7 mouse cellular contexts compared by ENCODE assay signal in the genomic region with DNA sequence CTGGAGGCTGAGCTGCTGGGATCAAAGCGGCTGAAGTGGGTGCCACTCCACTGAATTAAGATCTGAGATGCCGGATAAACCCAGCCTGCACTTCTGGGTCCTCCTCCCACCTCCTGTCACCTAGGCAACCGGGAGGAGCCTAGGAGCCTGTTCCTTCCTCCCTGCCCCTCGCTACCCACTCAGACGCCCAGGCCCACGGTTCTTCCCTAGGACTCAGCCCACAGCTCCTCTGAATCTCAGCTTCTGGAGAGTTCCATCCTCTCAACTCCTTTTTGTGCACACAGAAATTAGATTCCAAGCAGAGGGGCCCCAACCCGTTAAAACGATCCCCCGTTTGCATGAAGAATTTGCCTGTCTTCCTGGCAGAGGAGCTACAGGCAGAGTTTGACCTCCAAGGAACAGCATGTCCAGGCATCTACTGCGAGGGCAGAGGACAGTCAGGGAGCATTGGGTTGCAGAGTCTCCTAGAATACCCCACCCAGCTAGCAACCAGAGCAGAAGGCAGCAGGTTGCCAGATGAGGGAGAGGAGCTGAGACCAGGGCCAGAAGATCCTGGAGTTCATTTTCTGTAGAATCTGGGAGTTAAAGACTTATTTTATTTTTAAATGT.
DNase-seq lines count a peak whose midpoint lies in the region; ATAC-seq and TF ChIP-seq lines count a peak whose summit lies in the region.

No protein-coding gene starts in this region.

- intact Hi-C loops in left cerebral cortex, postnatal 36 days (cut with DNase I), result loop anchor here (1.0 to 5.0 kb wide), 2 partner anchors 33 to 63 kb away; no protein-coding TSS in a partner anchor

- H3K9me3 ChIP-seq in embryonic facial prominence, embryonic 15.5 days (replicated peaks), result no peaks in the 10 kb centered on the region
- H3K9me3 ChIP-seq in midbrain, embryonic 15.5 days, result 0 out of 2 replicates have a peak, but pooled peaks cover 8% of the 10 kb centered on the region
- H3K9me3 ChIP-seq in stomach, embryonic 15.5 days, result no peaks in the 10 kb centered on the region

- peak; percentile 73; the same call in 1 of the 2 replicates for ATAC-seq in embryonic facial prominence, embryonic 15.5 days (ENCODE audit: insufficient number of reproducible peaks, low FRiP score, low TSS enrichment, low read depth)
- peak; percentile 90 for ATAC-seq in midbrain, embryonic 15.5 days (replicated peaks)
- peak; percentile 87 for ATAC-seq in stomach, embryonic 15.5 days (ENCODE audit: insufficient read depth, low FRiP score, low read depth)

- no peak for TF ChIP-seq POLR2A in kidney, adult 2 months (IDR thresholded peaks at IDR 0.05; ENCODE audit: low read depth, low read length)

- H3K4me2 ChIP-seq in embryonic facial prominence, embryonic 15.5 days (replicated peaks), result peak overlapping the region; percentile 38
- peak overlapping the region; percentile 45 for H3K4me2 ChIP-seq in midbrain, embryonic 15.5 days
- peak overlapping the region; percentile 51 for H3K4me2 ChIP-seq in stomach, embryonic 15.5 days

- H3K4me1 ChIP-seq in brown adipose tissue, adult 24 weeks (ENCODE audit: control insufficient read depth, insufficient read depth, insufficient read length, low read length), result no peaks in the 10 kb centered on the region
- H3K4me1 ChIP-seq in embryonic facial prominence, embryonic 15.5 days, result peaks cover 14% of the 10 kb centered on the region
- peaks cover 11% of the 10 kb centered on the region; the same call in 1 of the 2 replicates for H3K4me1 ChIP-seq in kidney, adult 2 months (ENCODE audit: control insufficient read depth, insufficient read depth, low read length)
- peaks cover 15% of the 10 kb centered on the region for H3K4me1 ChIP-seq in midbrain, embryonic 15.5 days
- peaks cover 12% of the 10 kb centered on the region for H3K4me1 ChIP-seq in stomach, embryonic 15.5 days

- H3K36me3 ChIP-seq in embryonic facial prominence, embryonic 15.5 days, result no peaks in the 10 kb centered on the region
- H3K36me3 ChIP-seq in kidney, adult 2 months (ENCODE audit: control insufficient read depth, insufficient read depth, low read length), result no peaks in the 10 kb centered on the region
- no peaks in the 10 kb centered on the region for H3K36me3 ChIP-seq in midbrain, embryonic 15.5 days (replicated peaks)
- no peaks in the 10 kb centered on the region for H3K36me3 ChIP-seq in stomach, embryonic 15.5 days

- H3K27me3 ChIP-seq in embryonic facial prominence, embryonic 15.5 days, result no peaks in the 10 kb centered on the region
- no peaks in the 10 kb centered on the region for H3K27me3 ChIP-seq in kidney, adult 2 months (replicated peaks; ENCODE audit: control insufficient read depth, insufficient read depth, low read length)
- peaks cover 4% of the 10 kb centered on the region; the same call in 1 of the 2 replicates for H3K27me3 ChIP-seq in midbrain, embryonic 15.5 days (replicated peaks)
- H3K27me3 ChIP-seq in stomach, embryonic 15.5 days (replicated peaks), result no peaks in the 10 kb centered on the region

- TF ChIP-seq CTCF in kidney, adult 2 months (conservative IDR thresholded peaks at IDR 0.05; ENCODE audit: insufficient read depth, insufficient read length, low read depth, low read length), result no peak

- H3K9ac ChIP-seq in embryonic facial prominence, embryonic 15.5 days, result no peak overlapping the region
- no peak overlapping the region; the same call in 1 of the 2 replicates for H3K9ac ChIP-seq in midbrain, embryonic 15.5 days
- no peak overlapping the region for H3K9ac ChIP-seq in stomach, embryonic 15.5 days

- WGBS in embryonic facial prominence, embryonic 15.5 days, result 3% methylated on average over 10 of the region's 10 CpGs
- 4% methylated on average over 10 of the region's 10 CpGs for WGBS in kidney, adult 2 months
- WGBS in midbrain, embryonic 15.5 days, result under 1% methylated on average over 10 of the region's 10 CpGs
- WGBS in stomach, embryonic 15.5 days, result 4% methylated on average over 10 of the region's 10 CpGs

- 0 out of 2 replicates have a peak overlapping the region, but pooled peaks have one; percentile 11 for H3K4me3 ChIP-seq in brown adipose tissue, adult 24 weeks (ENCODE audit: insufficient read depth, low read depth, low read length)
- H3K4me3 ChIP-seq in embryonic facial prominence, embryonic 15.5 days (replicated peaks), result peak overlapping the region; percentile 19
- 0 out of 2 replicates have a peak overlapping the region, but pooled peaks have one; percentile 1 for H3K4me3 ChIP-seq in kidney, adult 2 months (ENCODE audit: insufficient read depth, low read depth, low read length)
- peak overlapping the region; percentile 4; the same call in 1 of the 2 replicates for H3K4me3 ChIP-seq in midbrain, embryonic 15.5 days
- peak overlapping the region; percentile 20 for H3K4me3 ChIP-seq in stomach, embryonic 15.5 days (replicated peaks)

- peak; percentile 38 to 65 for DNase-seq in heart, adult 9 months (ENCODE audit: low spot score in 2 of 2)
- peak; percentile 79 for DNase-seq in kidney, adult 2 months
- DNase-seq in left cerebral cortex, postnatal 36 days (ENCODE audit: low spot score in 2 of 2), result peak; percentile 84 to 87

- H3K27ac ChIP-seq in brown adipose tissue, adult 24 weeks (replicated peaks; ENCODE audit: low read depth, low read length), result no peak overlapping the region
- H3K27ac ChIP-seq in embryonic facial prominence, embryonic 15.5 days (replicated peaks), result peak overlapping the region; percentile 29; the same call in 1 of the 2 replicates
- H3K27ac ChIP-seq in kidney, adult 2 months (ENCODE audit: insufficient read depth, low read depth, low read length), result no peak overlapping the region
- peak overlapping the region; percentile 64 for H3K27ac ChIP-seq in midbrain, embryonic 15.5 days
- H3K27ac ChIP-seq in stomach, embryonic 15.5 days, result peak overlapping the region; percentile 11; the same call in 1 of the 2 replicates

Comparison
In these comparisons a context has a peak if more than half of its experiments do, and no peak if none do; other contexts are left out.
1. H3K27ac ChIP-seq: peak in embryonic facial prominence, embryonic 15.5 days (single experiment), midbrain, embryonic 15.5 days (single experiment) and stomach, embryonic 15.5 days (single experiment); none in brown adipose tissue, adult 24 weeks (single experiment) and kidney, adult 2 months (single experiment).
2. Peak in every context shown above with its lines, with median percentiles within 50 percentile points of each other: H3K4me3 ChIP-seq, ATAC-seq, H3K4me2 ChIP-seq and DNase-seq.